Mouse (Mus musculus): ENCODE results near the gene Fam198b. TPM values are rescaled to one million over a fixed set of nuclear protein-coding genes. Genes with fewer than 3 reads are reported as not detected.
A peak's percentile ranks its signal among the peaks of the same experiment; 100 is the strongest.

The Fam198b gene
- polyA plus RNA-seq, 2 experiments: 0.57 to 0.70 TPM

DNA sequence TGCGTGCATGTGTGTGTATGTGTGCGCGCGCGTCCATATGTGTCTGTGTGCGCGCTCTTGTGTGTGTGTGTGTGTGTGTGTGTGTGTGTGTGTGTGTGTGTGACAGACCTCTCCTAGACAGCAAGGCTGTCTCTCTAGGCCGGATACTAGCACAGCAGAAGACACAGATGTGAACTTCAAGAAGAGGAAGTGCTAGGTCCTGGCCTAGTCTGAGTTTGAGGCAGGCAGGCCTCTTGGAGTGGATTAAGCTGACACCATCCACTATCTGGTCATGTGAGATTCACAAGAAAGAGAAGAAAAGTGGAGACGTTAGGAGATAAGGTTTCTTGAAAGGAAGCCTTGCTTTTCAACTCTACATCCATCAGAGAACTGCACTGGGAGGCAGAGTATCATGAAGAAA lies 40.3 kb upstream of the Fam198b start:
- Histone ChIP-seq H3K4me2 (ENCODE audit: low read depth) (no peak overlapping the region), H3K36me3 (replicated peaks; ENCODE audit: control insufficient read depth, insufficient read depth, low read depth) (no peaks in the 10 kb centered on the region), H3K27me3 (ENCODE audit: control insufficient read depth, insufficient read depth, low read length) (no peaks in the 10 kb centered on the region), H3K4me3 (ENCODE audit: insufficient read depth in 1 of 2, low read depth in 2 of 2, low read length in 2 of 2) (no peak overlapping the region), H3K9ac (replicated peaks) (no peak overlapping the region), H3K9me3 (ENCODE audit: control insufficient read depth, low read length) (no peaks in the 10 kb centered on the region), H3K4me1 (replicated peaks; ENCODE audit: control insufficient read depth in 2 of 2, insufficient read depth in 2 of 2, low read length in 1 of 2) (peaks cover 1 to 15% of the 10 kb centered on the region in 2 experiments; a peak in 3 of 4 replicates), H3K27ac (no peak overlapping the region)
- DNase-seq (ENCODE audit: low read depth in 3 of 3, low spot score in 3 of 3) (no peak), ATAC-seq (ENCODE audit: insufficient read depth) (no peak)
- no peak for TF ChIP-seq CTCF (IDR thresholded peaks at IDR 0.05; ENCODE audit: low read depth)
- no peak for TF ChIP-seq EP300 (IDR thresholded peaks at IDR 0.05; ENCODE audit: low read depth)
- WGBS (ENCODE audit: insufficient replicate concordance): 68% methylated on average over 9 of the region's 9 CpGs

DNA sequence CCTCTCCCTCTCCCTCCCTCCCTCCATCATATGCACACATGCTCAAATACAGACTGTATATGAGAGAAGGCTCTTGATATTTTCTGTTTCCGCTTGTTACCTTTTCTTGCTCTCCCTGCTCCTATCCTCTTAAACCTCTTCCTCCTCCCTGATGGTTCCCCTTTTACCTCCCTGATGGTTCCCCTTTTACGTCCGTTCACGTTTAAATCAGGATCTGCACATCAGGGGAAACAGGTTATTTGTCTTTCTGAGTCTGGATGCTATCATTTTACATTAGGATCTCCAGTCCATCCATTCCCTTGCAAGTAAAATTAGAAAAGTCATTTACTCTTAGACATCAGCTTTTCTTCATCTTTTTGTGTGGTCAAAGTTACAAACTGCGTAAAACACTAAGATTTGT lies 37.7 kb upstream of the Fam198b start:
- Histone ChIP-seq H3K4me2 (ENCODE audit: low read depth) (no peak overlapping the region), H3K9me3 (ENCODE audit: control insufficient read depth, low read length) (no peaks in the 10 kb centered on the region), H3K27me3 (ENCODE audit: control insufficient read depth, insufficient read depth, low read length) (no peaks in the 10 kb centered on the region), H3K4me3 (ENCODE audit: insufficient read depth in 1 of 2, low read depth in 2 of 2, low read length in 2 of 2) (no peak overlapping the region), H3K27ac (no peak overlapping the region), H3K9ac (replicated peaks) (no peak overlapping the region), H3K36me3 (replicated peaks; ENCODE audit: control insufficient read depth, insufficient read depth, low read depth) (no peaks in the 10 kb centered on the region), H3K4me1 (replicated peaks; ENCODE audit: control insufficient read depth in 2 of 2, insufficient read depth in 2 of 2, low read length in 1 of 2) (peaks cover 2 to 24% of the 10 kb centered on the region in 2 experiments; a peak in 3 of 4 replicates)
- DNase-seq (ENCODE audit: low read depth in 3 of 3, low spot score in 3 of 3) (no peak), ATAC-seq (ENCODE audit: insufficient read depth) (no peak)
- WGBS (ENCODE audit: insufficient replicate concordance): 41% methylated on average over 5 of the region's 5 CpGs
- TF ChIP-seq EP300 (IDR thresholded peaks at IDR 0.05; ENCODE audit: low read depth) (no peak), CTCF (IDR thresholded peaks at IDR 0.05; ENCODE audit: low read depth) (no peak)

- H3K36me3 ChIP-seq (replicated peaks; ENCODE audit: control insufficient read depth, insufficient read depth, low read depth): no peaks in the 10 kb centered on the region
- H3K27ac ChIP-seq: no peak overlapping the region
- no peak for DNase-seq (ENCODE audit: low read depth in 3 of 3, low spot score in 3 of 3)
- H3K4me1 ChIP-seq (replicated peaks; ENCODE audit: control insufficient read depth in 2 of 2, insufficient read depth in 2 of 2, low read length in 1 of 2): peaks cover 10 to 29% of the 10 kb centered on the region in 2 experiments
- ATAC-seq (ENCODE audit: insufficient read depth): no peak
- H3K9me3 ChIP-seq (ENCODE audit: control insufficient read depth, low read length): no peaks in the 10 kb centered on the region
- H3K9ac ChIP-seq (replicated peaks): no peak overlapping the region
- TF ChIP-seq EP300 (IDR thresholded peaks at IDR 0.05; ENCODE audit: low read depth) (no peak), CTCF (IDR thresholded peaks at IDR 0.05; ENCODE audit: low read depth) (no peak)
- no peak overlapping the region for H3K4me3 ChIP-seq (ENCODE audit: insufficient read depth in 1 of 2, low read depth in 2 of 2, low read length in 2 of 2)
- 48% methylated on average over 4 of the region's 4 CpGs for WGBS (ENCODE audit: insufficient replicate concordance)
- no peaks in the 10 kb centered on the region for H3K27me3 ChIP-seq (ENCODE audit: control insufficient read depth, insufficient read depth, low read length)
- no peak overlapping the region for H3K4me2 ChIP-seq (ENCODE audit: low read depth)
Measured at GRCm38 (mm10) chr3:79848841-79849240, 35.5 kb upstream of the Fam198b start.

DNA sequence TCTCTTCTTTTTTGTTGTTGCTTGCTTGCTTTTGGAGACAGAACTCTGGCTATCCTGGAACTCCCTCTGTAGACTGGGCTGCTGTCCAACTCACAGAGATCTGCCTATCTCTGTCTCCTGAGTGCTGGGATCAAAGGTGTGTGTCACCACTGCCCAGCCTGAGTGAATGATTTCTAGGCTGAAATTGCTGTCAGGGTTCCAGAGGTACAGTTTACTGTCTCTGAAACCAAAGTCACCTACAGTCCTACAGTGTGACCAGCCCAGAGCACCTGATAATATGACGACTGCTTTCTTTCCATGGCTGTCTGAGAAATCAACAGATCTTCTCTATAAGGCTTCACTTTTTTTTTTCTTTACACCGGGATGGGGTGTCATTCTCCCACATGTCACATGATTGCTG lies 34.7 kb upstream of the Fam198b start:
- H3K4me1 ChIP-seq (replicated peaks; ENCODE audit: control insufficient read depth in 2 of 2, insufficient read depth in 2 of 2, low read length in 1 of 2): peaks cover 10 to 28% of the 10 kb centered on the region in 2 experiments
- WGBS (ENCODE audit: insufficient replicate concordance): 51% methylated on average over 2 of the region's 2 CpGs
- H3K4me3 ChIP-seq (ENCODE audit: insufficient read depth in 1 of 2, low read depth in 2 of 2, low read length in 2 of 2): no peak overlapping the region
- H3K9ac ChIP-seq (replicated peaks): no peak overlapping the region
- H3K4me2 ChIP-seq (ENCODE audit: low read depth): peak overlapping the region; percentile 5; the same call in 1 of the 2 replicates
- DNase-seq (ENCODE audit: low read depth in 3 of 3, low spot score in 3 of 3): no peak
- TF ChIP-seq CTCF (IDR thresholded peaks at IDR 0.05; ENCODE audit: low read depth): no peak
- no peak for TF ChIP-seq EP300 (IDR thresholded peaks at IDR 0.05; ENCODE audit: low read depth)
- H3K36me3 ChIP-seq (replicated peaks; ENCODE audit: control insufficient read depth, insufficient read depth, low read depth): no peaks in the 10 kb centered on the region
- ATAC-seq (ENCODE audit: insufficient read depth): peak; percentile 69
- H3K9me3 ChIP-seq (ENCODE audit: control insufficient read depth, low read length): no peaks in the 10 kb centered on the region
- H3K27me3 ChIP-seq (ENCODE audit: control insufficient read depth, insufficient read depth, low read length): no peaks in the 10 kb centered on the region
- peak overlapping the region; percentile 1; the same call in 1 of the 2 replicates for H3K27ac ChIP-seq

DNA sequence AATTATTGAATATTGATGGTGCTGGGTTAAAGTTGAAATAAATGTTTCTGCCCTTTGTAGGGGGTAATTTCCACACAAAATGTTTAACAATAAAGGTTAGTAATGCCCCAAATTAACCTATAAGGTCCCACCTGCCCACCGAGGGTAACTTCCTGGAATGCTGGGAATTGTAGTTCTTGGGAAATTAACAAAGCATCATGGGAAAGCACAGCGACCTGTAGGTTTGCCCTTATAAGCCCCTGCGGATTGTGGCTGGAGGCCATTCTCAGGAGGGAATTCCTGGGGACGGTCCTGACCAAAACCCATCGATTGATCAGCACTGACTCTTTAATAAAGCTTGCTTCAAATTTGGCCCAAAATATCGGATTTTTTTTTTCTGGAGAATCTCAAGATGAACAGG lies 33.7 kb upstream of the Fam198b start:
- 48% methylated on average over 6 of the region's 6 CpGs for WGBS (ENCODE audit: insufficient replicate concordance)

More for the DNA sequence above, 33.7 kb upstream of the Fam198b start:
- no peak overlapping the region for H3K27ac ChIP-seq
- H3K4me1 ChIP-seq (replicated peaks; ENCODE audit: control insufficient read depth in 2 of 2, insufficient read depth in 2 of 2, low read length in 1 of 2): peaks cover 10 to 28% of the 10 kb centered on the region in 2 experiments
- TF ChIP-seq EP300 (IDR thresholded peaks at IDR 0.05; ENCODE audit: low read depth): no peak
- no peak for TF ChIP-seq CTCF (IDR thresholded peaks at IDR 0.05; ENCODE audit: low read depth)
- no peak overlapping the region for H3K4me2 ChIP-seq (ENCODE audit: low read depth)
- no peaks in the 10 kb centered on the region for H3K9me3 ChIP-seq (ENCODE audit: control insufficient read depth, low read length)
- H3K27me3 ChIP-seq (ENCODE audit: control insufficient read depth, insufficient read depth, low read length): no peaks in the 10 kb centered on the region
- no peak overlapping the region for H3K9ac ChIP-seq (replicated peaks)
- no peak for ATAC-seq (ENCODE audit: insufficient read depth)
- no peak for DNase-seq (ENCODE audit: low read depth in 3 of 3, low spot score in 3 of 3)
- H3K4me3 ChIP-seq (ENCODE audit: insufficient read depth in 1 of 2, low read depth in 2 of 2, low read length in 2 of 2): no peak overlapping the region
- H3K36me3 ChIP-seq (replicated peaks; ENCODE audit: control insufficient read depth, insufficient read depth, low read depth): no peaks in the 10 kb centered on the region

Measured in liver, embryonic 14.5 days (tissue).